Mouse (Mus musculus) erythroblast, embryonic 14.5 days (primary cell): Measurements from ENCODE around the gene Tcaf1. TPM values are rescaled to one million over a fixed set of nuclear protein-coding genes. Genes with fewer than 3 reads are reported as not detected.
A peak's percentile ranks its signal among the peaks of the same experiment; 100 is the strongest.

Source experiments
- H3K27me3 ChIP-seq: 2 replicates; pipeline ENCODE4 v1.6.1; 2012; ENCODE audit warnings: inconsistent platforms; ENCODE audit not compliant: control insufficient read depth
- H3K36me3 ChIP-seq: 2 replicates; pipeline ENCODE4 v1.6.1; 2012; ENCODE audit warnings: mild to moderate bottlenecking, inconsistent platforms; ENCODE audit not compliant: control insufficient read depth
- H3K4me1 ChIP-seq: 2 replicates; pipeline ENCODE4 v1.6.1; 2012; ENCODE audit warnings: inconsistent platforms; ENCODE audit not compliant: control insufficient read depth
- H3K4me3 ChIP-seq: replicated peaks from 2 replicates; pipeline ENCODE3; 2012; ENCODE audit warnings: moderate library complexity, mild to moderate bottlenecking, inconsistent platforms
- H3K9me3 ChIP-seq: 2 replicates; pipeline ENCODE4 v1.6.1; 2012; ENCODE audit warnings: low read length, inconsistent platforms, mixed read lengths; ENCODE audit not compliant: control insufficient read depth
- GATA1 ChIP-seq: IDR thresholded peaks from 2 replicates; pipeline ENCODE4 v1.6.1; 2012; ENCODE audit warnings: low read length, inconsistent platforms, mixed read lengths
- TAL1 ChIP-seq: IDR thresholded peaks from 3 replicates; pipeline ENCODE4 v1.6.1; 2012; ENCODE audit warnings: low read length, inconsistent platforms, mixed read lengths
- polyA plus RNA-seq: library from polyadenylated mRNA; stranded (reverse); fragments of >175 nt; gene quantifications from 2 replicates; pipeline ENCODE4 v1.2.3, GENCODE M21; 2012

The Tcaf1 gene
- polyA plus RNA-seq: 0.01 TPM in 2 replicates

DNA sequence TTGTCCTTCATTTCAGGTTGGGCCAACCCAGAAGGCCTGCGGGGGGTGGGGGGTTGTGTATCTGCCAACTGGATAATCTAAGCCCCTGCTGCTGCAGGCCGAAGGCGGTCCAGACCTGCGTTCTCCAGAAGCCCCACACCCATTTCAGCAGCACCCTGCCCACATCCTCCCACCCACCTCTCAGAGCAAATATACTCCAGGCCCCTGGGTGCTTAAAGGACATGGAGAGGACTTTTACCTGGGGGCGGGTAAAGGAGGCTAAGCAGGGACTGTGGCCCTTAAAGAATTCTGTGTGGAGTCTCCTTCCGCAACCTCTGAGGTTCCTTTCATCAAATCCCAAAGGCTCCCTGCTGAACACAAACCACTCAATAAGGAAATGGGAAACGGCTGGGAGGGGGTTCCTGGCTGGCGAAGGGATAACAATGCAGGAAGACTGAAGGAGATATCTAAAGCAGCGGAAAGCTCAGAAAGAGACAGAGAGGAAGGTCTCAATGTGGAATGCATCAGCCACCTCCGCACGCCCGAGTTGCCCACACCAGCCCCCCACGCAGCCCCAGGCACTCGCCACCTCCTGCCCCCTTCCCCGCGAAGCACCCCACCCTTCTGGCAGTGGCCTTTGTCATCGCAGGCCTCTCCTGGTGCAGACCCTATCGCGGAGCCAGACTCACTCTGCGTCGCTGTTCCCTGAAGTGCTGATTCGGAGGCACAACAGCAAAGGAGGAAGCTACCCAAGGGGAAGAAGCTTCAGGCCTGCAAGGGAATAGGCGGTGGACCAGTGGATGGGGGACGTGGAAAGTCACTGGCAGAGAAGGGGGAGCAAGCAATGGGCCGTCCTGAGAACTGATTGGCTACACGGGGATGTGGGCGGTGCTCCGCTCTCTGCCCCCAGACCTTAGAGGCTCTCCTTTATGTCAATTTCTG is at the start of gene Tcaf1:
Gene Tcaf1 (minus strand): TSS at position 798 of the 921 bp plus-strand sequence.
- Histone ChIP-seq H3K9me3 (no peaks in the 10 kb centered on the region), H3K4me1 (peaks cover 3% of the 10 kb centered on the region), H3K27me3 (no peaks in the 10 kb centered on the region), H3K36me3 (no peaks in the 10 kb centered on the region), H3K4me3 (peak within 1 kb of the TSS; percentile 46)
- TF ChIP-seq GATA1 (no peak), TAL1 (no peak)

DNA sequence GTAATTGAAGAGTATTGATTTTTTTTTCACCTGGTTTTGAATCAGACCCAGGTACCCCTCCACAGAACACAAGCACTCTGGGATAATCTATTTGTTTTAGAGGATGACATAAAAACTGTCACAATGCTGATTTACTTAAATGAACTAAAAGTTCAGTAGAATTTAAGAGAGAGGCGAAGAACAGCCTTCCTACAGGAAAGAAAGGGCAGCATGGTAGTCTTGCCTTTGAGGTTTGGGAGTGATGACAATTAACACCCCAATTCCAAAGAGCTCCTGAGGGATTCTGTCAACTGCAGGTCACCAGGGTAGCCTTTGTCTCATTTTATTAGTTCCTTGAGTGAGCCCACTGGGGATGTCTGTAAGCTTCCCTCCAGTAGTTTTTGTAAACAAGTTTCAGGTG is 46.2 kb upstream of the Tcaf1 start, which contains the start of gene Olfr38:
Gene Olfr38 (plus strand): TSS at position 301 of the 400 bp plus-strand sequence.
- no peaks in the 10 kb centered on the region for H3K36me3 ChIP-seq
- no peaks in the 10 kb centered on the region for H3K4me1 ChIP-seq
- H3K4me3 ChIP-seq: no peak within 1 kb of the TSS
- no peaks in the 10 kb centered on the region for H3K9me3 ChIP-seq
- no peaks in the 10 kb centered on the region for H3K27me3 ChIP-seq
- TF ChIP-seq GATA1: no peak
- TF ChIP-seq TAL1: no peak

DNA sequence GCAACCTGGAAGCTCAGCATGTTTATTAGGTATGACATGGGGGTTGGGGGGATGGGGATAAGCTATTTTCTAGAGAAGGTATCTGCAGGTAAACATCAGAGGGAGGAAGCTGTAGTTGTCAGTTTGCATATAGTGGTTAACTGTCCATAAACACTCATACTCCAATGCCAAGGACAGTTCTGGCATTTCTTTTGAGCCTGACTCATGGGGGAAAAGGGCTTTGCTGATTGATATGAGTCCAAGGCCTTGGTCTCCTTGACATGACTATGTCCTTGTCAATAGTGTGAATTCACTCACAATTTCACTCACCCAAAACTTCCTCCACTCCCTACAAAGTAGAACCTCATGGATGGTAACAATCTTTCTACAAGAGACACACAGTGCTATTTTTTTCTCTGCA is 38.0 kb upstream of the Tcaf1 start:
- TF ChIP-seq TAL1 (no peak), GATA1 (no peak)
- no peaks in the 10 kb centered on the region for H3K9me3 ChIP-seq
- H3K4me3 ChIP-seq: no peak overlapping the region
- H3K27me3 ChIP-seq: no peaks in the 10 kb centered on the region
- H3K4me1 ChIP-seq: no peaks in the 10 kb centered on the region
- H3K36me3 ChIP-seq: no peaks in the 10 kb centered on the region

DNA sequence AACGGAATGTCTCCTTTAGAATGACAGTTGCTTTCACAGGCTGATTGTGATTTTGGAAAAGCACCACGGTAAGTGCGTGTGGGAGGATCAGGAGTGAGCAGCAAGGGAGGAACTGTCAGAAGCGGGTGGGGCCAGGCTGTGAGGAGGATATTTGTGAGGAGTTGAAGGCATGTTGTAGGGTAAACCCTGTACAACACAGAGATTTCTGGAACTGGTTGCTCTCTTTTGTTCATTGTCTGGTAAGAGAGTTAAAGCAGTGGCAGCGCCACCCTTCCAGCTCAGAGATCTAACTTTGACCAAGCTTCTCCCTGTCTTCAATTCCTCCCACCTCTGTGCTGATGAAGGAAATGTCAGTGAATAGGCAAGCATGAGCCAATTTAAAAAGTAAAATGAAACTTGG is 32.4 kb upstream of the Tcaf1 start:
- TF ChIP-seq GATA1 (no peak), TAL1 (no peak)
- H3K9me3 ChIP-seq: no peaks in the 10 kb centered on the region
- H3K4me1 ChIP-seq: no peaks in the 10 kb centered on the region
- no peak overlapping the region for H3K4me3 ChIP-seq
- H3K27me3 ChIP-seq: no peaks in the 10 kb centered on the region
- no peaks in the 10 kb centered on the region for H3K36me3 ChIP-seq

DNA sequence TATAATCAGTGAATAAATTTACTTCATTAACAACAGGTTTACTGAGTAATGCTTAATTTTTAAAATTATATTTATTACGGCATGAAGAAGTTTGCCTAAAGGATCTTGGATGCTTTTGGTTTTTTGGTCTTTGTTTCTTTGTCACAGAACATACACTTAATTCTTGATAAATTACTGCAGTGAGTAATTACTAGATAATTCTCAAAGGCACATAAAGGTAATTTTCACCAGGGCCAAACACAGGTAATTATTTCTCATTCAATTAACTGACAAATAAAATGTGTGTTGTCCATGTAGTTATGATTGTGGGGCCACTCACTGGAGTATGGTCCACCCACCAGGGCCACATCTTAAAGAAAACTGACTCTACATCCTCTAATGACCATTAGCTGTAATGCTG is 29.2 kb upstream of the Tcaf1 start, which contains the start of gene Olfr453:
Gene Olfr453 (plus strand): TSS at position 301 of the 400 bp plus-strand sequence.
- no peaks in the 10 kb centered on the region for H3K36me3 ChIP-seq
- TF ChIP-seq TAL1 (no peak), GATA1 (no peak)
- H3K27me3 ChIP-seq: no peaks in the 10 kb centered on the region
- no peak within 1 kb of the TSS for H3K4me3 ChIP-seq
- H3K4me1 ChIP-seq: no peaks in the 10 kb centered on the region
- H3K9me3 ChIP-seq: no peaks in the 10 kb centered on the region

DNA sequence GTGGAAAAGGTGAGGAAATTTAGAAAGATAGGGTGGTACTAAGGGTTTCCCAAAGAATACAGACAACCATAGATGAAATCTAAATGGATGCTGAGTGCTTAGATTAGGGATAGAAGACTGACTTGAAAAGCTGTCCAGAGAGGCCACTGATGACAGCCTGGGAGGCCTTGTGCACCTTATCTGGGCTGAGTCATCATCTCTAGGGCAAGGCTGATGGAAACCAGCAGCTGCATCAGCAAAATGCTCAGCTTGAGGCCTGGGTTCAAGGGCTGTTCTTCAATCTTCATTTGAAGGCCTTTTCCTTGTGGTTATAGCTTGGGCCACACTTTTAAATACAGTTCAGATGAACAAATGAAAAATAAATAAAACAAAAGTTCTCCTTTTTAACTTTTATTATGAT is 8.1 kb upstream of the Tcaf1 start:
- TF ChIP-seq TAL1 (no peak), GATA1 (no peak)
- Histone ChIP-seq H3K4me1 (no peaks in the 10 kb centered on the region), H3K36me3 (no peaks in the 10 kb centered on the region), H3K9me3 (no peaks in the 10 kb centered on the region), H3K4me3 (no peak overlapping the region), H3K27me3 (no peaks in the 10 kb centered on the region)

DNA sequence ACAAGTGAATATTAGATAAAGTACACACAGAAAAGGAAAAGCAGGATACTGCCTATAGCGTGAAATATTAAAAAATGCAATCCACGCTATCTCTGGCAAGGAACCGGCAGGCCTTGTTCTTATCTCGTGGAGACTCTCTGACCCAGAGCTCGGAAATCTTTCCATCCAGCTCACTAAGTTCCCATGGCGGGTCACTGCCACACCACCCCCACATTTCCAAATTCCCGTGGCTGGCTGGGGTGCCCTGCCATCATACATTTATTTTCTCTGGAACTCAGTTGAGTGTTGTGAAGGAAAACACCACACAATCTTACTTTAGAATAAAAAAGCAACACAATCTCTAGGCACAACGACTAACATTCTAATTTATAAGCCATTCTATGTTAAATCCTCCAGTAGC is 4.8 kb upstream of the Tcaf1 start:
- no peak overlapping the region for H3K4me3 ChIP-seq
- H3K4me1 ChIP-seq: peaks cover 3% of the 10 kb centered on the region
- TF ChIP-seq GATA1 (no peak), TAL1 (no peak)
- H3K36me3 ChIP-seq: no peaks in the 10 kb centered on the region
- no peaks in the 10 kb centered on the region for H3K9me3 ChIP-seq
- no peaks in the 10 kb centered on the region for H3K27me3 ChIP-seq

DNA sequence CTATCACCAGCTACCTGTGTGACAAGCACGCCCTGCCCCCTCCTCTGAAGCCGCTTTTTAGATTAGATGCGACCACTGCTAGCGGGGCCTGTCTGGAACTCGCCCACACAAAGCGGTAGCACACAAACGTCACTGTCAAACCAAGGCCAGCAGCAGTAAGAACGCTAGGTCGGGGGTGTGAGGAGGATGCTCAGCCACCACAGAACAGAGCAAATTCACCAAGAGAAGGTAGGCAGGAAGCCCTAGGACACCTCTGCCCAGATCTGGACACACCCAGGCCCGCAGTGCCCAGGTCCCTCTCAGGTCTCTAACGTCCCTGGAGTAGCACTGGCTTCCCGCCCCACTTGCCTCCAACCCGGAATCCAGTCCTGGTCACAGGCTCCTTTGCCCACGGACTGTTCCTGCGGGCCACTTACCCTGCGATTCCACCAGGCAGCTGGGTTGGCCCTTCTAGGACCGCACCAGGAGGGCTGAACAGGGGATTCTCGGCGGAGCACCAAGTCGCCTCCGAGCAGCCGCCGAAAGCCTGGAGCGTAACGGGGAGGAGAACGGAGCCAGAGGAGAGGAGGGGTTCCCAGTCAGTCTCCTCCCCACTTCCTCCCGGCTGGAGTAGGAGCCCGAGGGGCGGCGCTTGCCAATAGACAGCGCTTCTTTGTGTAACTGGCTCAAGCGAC is 17.2 kb downstream of the Tcaf1 start:
- no peaks in the 10 kb centered on the region for H3K9me3 ChIP-seq
- TF ChIP-seq GATA1 (no peak), TAL1 (no peak)
- H3K36me3 ChIP-seq: no peaks in the 10 kb centered on the region
- no peaks in the 10 kb centered on the region for H3K27me3 ChIP-seq
- H3K4me1 ChIP-seq: peaks cover 23% of the 10 kb centered on the region
- H3K4me3 ChIP-seq: peak overlapping the region; percentile 68

DNA sequence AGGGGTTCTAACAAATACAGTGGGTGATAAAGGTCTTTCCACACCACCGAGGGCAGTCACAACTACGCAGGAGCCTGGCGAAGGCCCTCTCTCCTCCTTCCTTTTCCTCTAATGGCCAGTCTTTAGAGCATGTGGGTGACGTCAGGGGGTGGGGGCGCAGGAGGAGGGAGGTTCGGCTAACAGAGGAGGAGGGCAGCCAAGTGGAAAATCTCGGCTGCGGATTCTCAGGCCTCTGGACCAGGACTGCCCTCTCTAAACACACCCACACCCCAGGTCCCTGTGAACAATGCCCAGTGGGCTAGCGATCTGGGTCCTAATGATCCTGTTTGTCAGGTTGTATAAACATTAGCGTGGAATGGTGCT is 17.8 kb downstream of the Tcaf1 start:
- Histone ChIP-seq H3K27me3 (no peaks in the 10 kb centered on the region), H3K4me3 (peak overlapping the region; percentile 68), H3K4me1 (peaks cover 23% of the 10 kb centered on the region), H3K9me3 (no peaks in the 10 kb centered on the region), H3K36me3 (no peaks in the 10 kb centered on the region)
- TF ChIP-seq TAL1 (no peak), GATA1 (no peak)
